Mouse (Mus musculus) liver, adult (tissue): ENCODE results near the gene Ripply1.

Experiments
- GATA4 ChIP-seq: IDR thresholded peaks from 2 replicates; pipeline ENCODE4 v1.6.1; 2014; ENCODE audit warnings: mild to moderate bottlenecking, low read length; ENCODE audit not compliant: insufficient replicate concordance

Ripply1 gene

DNA sequence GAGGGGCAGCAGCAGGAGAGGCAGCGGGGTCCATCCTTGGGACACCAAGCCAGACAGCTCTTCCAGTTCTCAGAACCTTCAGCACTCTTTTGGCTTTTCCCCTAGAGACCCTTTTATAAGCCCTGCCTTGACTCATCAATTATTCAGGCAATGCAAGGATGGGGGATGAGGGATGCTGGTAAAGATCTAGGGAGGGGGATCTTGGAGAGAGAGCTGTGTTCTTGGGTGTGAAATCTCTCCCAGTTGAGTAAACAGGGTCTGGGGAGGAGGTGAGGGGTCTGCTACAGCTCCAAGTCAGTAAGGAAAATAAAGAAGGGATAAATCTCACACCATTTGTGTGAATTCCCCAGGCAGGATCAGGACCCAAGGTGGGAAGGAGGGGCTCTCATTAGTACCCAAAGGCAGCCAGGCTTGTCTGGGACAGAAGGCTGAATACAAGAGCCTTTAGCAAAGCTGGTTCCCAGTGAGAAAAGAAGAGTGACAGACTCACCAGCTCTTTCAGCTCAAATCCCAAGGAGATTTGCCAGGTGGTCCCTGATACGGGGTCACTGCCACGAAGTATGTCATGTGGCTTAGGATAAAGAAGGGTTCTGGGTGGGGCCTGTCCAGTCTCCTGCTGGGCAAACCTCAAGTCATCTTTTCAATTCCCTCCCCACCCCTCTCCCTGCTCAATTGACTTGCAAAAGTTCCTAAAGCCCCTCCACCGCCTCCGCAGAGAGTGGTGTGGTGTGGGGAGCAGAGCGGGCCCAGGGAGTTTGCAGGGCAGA is at the start of gene Ripply1:
Ripply1 (minus strand) TSS at position 76 of the 767 bp plus-strand sequence.
- TF ChIP-seq GATA4: no peak

DNA sequence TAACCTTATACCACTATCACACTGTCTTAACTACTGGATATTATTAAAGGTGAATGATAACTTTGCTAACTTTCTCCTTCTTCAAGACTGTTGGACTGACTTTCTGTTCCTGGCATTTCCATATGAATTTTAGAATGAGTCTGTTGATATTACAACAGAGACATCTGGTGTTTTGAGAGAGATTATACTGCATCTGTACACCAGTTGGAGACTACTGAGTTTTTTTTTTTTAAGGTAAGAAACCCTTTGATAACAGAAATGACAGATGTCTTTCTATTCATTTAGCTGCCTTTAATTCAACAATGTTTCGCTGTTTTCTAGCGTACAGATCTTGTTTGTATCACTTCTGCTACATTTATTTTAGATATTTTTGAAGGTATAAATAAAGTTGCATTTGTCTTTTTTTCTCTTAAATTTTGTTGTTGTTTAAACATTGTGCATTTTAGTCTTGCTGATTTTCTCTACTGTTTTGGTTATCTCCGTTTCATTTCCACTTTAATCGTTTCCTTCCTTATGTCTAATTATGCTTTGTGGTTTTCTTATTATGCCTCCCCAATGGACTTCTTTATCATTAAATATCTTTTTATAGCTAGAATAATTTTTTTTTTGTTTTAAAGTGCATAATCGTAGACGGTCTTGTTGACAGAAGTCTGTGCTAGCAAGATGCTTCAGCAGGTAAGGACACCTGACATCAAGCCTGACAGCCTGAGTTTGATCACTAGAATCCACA is 46.4 kb upstream of the Ripply1 start:
- no peak for TF ChIP-seq GATA4

DNA sequence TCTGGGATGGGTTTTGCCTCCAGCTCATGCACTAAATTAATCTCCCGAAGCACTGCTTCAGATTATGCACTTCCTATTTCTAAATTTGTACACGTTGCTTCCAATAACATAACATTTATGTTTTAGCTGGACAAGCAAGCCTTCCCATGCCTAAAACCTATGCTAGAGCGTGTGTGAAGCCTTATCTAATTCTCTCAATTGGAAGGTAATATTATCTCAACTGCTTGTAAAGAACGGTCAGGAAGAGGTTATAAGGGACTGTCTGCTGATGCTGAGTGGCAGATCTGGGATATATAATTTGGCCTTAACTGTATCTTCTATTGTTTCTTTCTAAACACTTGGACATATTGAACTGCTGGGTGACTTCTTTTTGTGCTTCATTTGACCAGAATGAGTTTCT is 44.8 kb upstream of the Ripply1 start:
- no peak for TF ChIP-seq GATA4

DNA sequence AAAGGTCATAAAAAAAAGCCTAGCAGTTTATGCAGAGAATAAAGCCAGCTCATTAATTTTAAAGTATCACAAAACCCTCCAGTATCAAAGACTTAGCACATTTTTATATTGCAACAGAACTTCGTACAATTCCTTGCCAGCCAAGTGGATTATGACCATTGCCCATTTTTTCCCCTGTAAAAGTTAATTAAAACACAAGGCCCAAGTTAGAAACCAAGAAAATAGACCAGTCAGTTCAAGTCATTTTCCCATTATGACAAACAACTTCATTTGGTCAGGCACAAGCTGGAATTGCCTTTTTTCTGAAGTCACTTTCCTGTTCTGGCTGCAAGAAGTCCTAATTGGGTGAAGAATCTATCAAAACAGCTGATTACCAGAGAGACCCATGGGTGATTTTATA is 43.2 kb upstream of the Ripply1 start:
- TF ChIP-seq GATA4: no peak

DNA sequence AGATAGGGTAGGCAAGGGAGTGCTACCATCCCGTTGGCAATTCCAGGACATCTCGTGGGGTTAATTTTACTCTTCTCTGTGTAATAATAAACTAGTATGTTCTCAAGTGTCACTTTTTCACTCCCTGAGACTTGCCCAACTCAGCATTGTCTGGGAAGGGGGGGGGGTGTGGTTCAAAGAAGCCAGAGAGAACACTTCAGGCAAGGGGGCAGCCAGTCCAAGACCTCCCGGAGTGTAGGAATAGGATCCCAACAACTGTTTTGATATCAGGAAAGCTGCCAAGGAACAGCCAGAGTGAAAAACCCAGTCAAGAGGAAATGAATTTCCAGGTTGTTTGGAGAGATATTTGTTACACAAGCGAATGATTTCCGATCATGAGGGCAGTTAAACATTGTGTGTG is 33.0 kb upstream of the Ripply1 start:
- no peak for TF ChIP-seq GATA4

DNA sequence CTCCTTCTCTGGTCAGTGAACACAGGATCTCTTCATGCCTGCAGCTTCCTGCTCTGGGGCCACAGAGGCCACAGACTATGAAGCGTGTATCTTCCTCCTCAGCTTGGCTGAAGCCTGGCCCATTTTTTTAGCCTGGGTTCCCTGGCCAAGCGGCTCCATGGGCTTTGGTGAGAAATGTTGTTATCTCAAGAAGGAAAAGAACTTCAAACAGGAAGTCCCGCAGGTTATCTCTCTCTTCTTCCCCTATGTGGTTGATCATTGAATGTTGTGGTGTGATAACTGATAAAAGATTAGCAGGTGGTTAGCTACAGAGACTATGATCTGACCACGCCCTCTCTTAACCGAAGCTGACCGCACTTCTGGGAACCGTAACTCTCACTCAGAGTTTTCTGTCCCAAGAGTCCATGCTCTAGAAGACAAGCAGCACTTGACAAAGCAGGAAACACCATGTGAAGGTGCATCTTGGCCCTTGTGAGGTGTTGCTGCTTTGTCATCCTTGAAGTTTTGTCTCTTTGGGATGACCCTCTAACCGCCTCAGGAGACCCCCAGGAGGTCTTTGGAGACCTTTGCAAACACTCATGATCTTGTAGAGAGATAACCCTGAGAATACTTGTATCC is 32.0 kb upstream of the Ripply1 start:
- no peak for TF ChIP-seq GATA4

DNA sequence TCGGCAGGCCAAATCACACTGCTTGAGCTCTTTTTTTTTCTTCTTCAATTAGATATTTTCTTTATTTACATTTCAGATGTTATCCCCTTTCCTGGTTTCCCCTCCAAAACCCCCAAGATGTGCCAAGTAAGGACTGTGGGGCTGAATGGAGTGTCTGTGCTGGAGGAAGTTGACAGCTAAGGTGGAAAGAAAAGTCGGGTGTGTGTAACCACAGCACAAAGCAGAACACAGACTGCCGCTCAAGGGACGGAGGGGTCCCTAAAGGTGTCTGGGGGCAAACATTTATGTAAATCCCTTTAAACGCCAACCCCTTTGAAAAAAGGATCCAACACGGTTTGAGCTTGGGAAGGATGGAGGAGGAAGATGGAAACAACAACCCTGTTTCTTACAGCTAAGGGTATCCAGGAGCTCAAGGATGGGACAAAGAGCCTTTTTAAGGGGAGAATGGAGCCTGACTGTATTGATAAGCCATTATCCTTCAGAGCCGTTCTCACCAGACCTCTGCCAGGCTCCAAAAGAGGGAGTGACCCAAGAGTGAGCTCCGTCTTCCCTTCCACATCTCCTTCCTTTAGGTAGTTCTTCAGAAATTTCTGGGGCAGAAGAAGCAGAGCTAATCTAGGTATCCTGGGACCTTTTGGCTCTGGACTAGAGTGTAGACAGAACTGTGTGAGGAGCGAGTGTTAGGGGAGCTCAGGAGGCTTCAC is 31.3 kb upstream of the Ripply1 start:
- no peak for TF ChIP-seq GATA4

DNA sequence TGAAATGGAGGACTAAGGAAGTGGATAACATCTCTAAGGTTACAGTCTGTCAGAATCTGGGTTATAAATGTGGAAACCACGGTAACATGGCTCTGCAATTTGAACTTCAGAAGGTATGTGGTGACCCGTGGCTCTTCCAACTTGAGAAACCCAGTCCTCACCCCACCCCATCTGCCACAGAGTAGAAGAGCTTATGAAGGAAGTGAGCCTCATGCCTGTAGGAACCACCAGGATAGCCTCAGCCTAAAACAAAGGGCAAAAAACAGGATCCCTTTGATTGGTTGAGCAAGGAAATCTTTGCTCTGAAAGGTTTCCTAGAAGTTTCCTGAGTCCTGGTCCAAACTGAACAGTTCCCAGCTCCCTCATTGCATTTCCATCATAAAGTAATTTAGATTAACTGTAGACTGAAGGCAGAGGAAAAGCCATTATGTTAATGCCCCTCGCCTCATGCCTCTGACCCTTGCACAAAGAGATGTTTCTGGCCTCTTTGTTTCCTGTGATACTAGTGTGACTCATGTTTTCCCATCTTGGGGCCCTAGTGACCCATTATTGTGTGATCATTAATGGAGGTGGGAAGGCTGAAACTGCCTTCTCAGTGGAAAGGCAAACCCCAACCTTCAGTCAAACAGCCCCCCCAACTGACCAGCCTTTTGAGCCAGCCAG is 30.6 kb upstream of the Ripply1 start:
- TF ChIP-seq GATA4: no peak

DNA sequence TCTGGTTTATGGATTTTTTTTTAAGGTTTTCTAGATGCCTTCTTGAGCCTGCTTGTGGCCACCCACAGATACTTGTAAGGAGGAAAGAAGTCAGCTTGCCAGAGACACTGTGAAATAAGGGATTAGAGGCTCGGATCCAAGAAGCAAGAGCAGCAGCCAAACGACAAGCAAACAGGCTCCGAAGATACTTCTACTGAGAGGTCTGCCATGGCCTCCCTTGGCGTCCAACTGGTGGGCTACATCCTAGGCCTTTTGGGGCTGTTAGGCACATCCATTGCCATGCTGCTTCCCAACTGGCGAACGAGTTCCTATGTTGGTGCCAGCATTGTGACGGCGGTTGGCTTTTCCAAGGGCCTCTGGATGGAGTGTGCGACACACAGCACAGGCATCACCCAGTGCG is 26.3 kb upstream of the Ripply1 start:
- no peak for TF ChIP-seq GATA4

DNA sequence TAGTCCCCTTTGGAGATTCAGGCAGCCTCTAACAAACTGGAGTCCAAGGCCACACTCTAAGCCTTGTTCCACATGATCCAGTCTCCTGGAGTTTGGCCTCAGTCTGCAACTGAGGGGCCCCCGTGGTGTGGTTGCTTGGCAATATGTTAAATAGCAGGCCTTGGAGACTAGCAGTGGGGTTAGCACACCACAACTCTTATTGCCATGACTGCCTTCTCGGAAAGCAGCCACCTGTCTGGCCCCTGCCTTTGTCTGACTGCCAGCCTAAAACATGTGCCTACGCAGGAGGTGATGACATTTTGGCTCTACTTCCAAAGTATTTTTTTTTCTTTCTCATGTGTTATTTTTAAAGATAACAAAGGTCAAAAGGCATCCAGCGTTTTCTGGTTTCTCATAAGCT is 25.9 kb upstream of the Ripply1 start:
- TF ChIP-seq GATA4: no peak

DNA sequence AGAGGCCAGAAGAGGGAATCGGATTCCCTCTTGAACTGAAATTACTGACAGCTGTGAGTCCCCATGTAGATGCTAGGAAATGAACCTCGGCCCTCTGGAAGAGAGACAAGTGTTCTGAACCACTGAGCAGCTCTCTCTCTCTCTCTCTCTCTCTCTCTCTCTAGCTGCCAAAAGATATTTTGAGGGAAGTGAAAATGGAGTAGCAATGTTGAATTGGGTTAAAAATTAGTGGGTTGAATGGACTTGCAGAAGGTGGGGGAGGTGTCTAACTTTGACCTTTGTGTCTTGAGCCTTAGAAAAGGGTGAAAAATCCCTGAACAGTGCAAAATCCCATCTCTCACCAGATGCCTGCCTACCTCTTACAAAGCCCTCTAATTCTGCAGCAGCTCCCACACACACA is 25.2 kb upstream of the Ripply1 start:
- TF ChIP-seq GATA4: no peak

DNA sequence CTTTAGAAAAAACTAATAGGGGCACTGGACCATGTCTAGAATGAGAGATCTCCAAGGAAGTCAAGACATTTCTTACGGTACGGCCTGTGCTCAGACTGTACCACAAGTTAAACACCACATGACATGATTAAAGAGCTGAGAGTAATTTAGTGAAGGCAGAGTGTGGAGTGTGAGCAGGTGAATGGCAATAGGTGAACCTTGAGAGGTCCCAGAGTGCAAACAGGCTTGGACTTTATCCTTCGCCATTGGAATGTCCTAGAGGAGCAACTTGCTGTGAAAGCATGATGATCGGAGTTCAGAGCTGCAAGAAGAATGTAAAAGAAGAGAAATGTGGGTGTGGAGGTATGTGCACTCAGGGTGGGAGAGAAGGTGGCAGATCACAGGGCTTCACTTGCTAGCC is 23.8 kb upstream of the Ripply1 start:
- TF ChIP-seq GATA4: no peak

DNA sequence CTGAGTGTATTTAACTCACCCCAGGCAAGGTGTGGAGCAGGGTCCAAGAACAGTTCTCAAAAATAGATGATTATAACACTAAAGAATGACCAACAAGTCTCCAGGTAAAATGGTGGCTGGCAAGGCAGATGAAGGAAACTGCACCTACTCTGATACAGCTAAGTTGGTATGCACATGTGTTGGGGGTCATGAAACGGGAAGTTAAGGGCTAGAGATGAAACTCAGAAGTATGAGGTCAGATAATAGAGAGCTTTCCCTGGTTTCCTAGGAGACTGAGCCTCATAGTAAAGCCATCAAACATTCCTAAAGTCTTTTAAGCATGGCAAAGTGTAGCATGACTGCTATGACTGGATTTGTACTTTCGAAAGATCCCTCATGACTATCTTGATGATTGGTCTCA is 20.9 kb upstream of the Ripply1 start:
- no peak for TF ChIP-seq GATA4

DNA sequence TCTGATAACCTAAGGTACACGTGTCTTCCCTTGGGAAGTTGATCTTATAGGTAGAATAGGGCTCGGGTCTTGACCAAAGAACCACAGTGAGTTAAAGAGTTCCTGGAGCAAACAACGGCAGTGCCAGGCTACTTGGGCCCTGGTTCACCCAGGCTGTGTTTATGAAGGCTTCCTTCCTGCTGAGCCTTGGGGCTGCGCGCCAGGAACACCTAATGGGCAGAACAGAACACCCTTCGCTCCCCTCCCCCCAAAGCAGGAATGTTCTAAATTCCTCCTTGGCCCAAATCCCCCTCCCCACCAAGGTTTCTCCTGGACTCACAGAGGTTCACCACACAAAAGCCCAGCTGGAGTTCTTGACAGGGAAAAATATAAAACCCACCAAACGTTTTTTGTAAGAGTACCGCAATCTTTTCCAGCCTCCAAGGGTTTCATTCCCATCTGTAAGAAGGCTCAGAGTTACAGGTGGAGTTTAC is 18.3 kb upstream of the Ripply1 start, which contains the start of gene Cldn2:
Cldn2 (plus strand) TSS at position 423 of the 473 bp plus-strand sequence.
- TF ChIP-seq GATA4: no peak

DNA sequence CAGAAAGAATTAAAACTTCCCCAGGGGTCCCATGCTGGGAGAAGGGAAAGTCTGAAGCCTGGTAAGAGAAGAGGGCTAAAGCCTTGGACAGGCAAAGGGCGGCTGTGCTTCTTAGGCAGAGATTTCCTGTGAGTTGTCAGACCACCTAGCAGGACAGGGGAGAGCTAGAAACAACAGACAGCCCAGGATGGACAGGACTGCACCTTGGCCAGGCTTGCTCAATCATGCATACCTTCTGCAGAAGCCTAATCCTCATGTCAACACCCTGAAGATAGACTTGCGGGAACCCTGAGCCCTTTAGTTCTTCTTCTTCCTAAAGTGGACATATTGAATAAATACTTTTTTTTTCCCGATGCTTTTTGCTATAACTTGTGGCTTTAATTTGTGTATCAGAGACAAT is 17.8 kb upstream of the Ripply1 start:
- no peak for TF ChIP-seq GATA4

DNA sequence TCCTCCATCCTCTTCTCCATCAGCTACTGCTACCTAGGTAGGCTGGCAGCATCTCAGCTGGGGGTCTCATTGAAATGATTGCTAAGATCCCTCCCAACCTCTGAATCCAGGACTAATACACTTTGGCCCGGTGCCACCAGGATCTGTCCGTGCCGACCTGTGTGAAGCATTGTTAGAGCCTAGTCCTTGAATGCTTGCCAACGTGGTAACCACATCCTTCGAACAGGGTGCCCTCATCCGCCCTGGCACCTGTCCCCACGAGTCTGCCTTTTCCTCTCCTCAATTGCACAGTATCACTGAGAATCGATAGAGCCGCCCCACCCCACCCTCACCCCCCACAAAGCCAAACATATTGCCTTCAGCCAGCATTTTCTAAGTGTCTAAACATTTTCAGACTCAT is 15.7 kb upstream of the Ripply1 start:
- no peak for TF ChIP-seq GATA4
